Mouse (Mus musculus): ENCODE measurements at regions not wholly inside any gene's neighbourhood (a gene's known extent, or its start where the extent isn't known, plus 50 kb on each side); places are given as distances from the start of the nearest gene placed in this dataset.

DNA sequence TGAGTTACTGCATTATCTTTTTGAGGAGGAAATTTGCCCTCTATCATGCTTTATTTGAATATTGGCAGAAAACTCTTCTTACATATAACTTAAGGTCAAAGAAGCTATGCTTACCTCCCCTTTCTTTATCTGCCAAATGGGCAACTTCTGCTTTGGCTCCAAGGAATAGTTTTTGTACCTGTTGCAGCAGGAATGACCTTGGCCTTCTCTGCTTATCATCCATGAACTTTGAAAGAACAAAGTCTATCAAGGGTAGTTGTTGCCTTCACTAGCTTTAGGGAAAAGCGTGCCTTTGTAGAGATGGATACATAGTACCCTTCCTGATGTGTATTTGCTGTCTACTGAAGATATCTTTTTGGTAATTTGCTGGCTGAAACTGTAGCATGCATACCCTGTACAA lies 59.1 kb upstream of the Cast start:
- TF ChIP-seq CTCF (conservative IDR thresholded peaks at IDR 0.05; ENCODE audit: low read length) (no peak), POU5F1 (IDR thresholded peaks at IDR 0.05; ENCODE audit: borderline replicate concordance, low read length) (no peak), NANOG (IDR thresholded peaks at IDR 0.05; ENCODE audit: borderline replicate concordance, low read length) (no peak)

Data from E14TG2a.4 (cell line).